Mouse (Mus musculus): ENCODE data around the gene Acsl5. TPM values are rescaled to one million over a fixed set of nuclear protein-coding genes. Genes with fewer than 3 reads are reported as not detected.

Acsl5 gene
- total and polyA plus RNA-seq, 3 experiments = 8.0 to 14.7 (median 12.5) TPM

- 75% methylated on average over 5 of the region's 5 CpGs for WGBS
- intact Hi-C loops (cut with DNase I) = loop anchor here (1.0 to 10.0 kb wide), 3 partner anchors 79 to 543 kb away; no protein-coding TSS in a partner anchor
- H3K27ac ChIP-seq = no peak overlapping the region
Observed at GRCm38 (mm10) chr19:55331776-55332175, 80.0 kb downstream of the Acsl5 start.

DNA sequence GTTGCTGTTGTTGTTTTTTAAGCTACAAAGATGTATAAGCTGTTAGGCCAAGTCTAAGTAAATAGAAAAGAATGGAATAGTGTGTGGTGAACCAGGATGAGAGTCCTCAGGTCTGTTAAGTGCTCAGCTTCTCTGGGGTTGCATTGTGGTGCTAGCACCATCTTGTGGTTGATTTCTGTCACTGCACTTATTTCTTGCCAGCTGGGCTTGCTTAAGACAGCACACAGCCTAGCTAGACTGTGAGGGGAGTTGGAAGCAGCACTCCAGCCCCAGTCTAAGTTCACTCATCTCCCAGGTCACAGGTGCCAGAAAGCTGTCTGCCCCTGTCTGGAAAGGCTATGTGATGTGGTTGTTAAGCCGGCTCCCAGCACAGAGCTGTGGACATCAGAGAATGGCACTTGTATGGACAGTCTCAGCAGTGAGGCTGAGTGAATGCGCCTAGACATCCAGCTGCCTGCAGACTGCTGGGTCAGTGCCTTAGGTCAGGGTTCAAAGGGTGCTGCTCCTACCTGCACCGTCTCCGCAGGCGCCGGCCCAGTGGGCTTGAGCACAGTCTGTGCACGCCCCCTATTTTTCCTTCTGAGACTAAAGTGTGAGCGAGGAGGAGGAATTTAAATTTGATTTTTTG, 81.0 kb downstream of the Acsl5 start:
- peaks cover 1% of the 10 kb centered on the region; the same call in 1 of the 2 replicates for H3K79me2 ChIP-seq (replicated peaks; ENCODE audit: control insufficient read depth, insufficient read depth, low read length)
- no peaks in the 10 kb centered on the region for H3K36me3 ChIP-seq (ENCODE audit: control insufficient read depth, insufficient read depth, low read length)
- H3K4me3 ChIP-seq = no peak overlapping the region
- peak; percentile 57 to 65 for DNase-seq
- TF ChIP-seq CTCF (IDR thresholded peaks at IDR 0.05) (no peak; the same call in none of the 2 replicates), EP300 (IDR thresholded peaks at IDR 0.05; ENCODE audit: insufficient read depth, low read depth, low read length) (no peak), POLR2A (IDR thresholded peaks at IDR 0.05; ENCODE audit: insufficient read depth, low read depth, low read length) (no peak)
- no peaks in the 10 kb centered on the region for H3K27me3 ChIP-seq (ENCODE audit: control insufficient read depth, insufficient read depth, low read length)
- 95% methylated on average over 8 of the region's 8 CpGs for WGBS
- H3K27ac ChIP-seq = no peak overlapping the region
- H3K4me1 ChIP-seq (ENCODE audit: control insufficient read depth, insufficient read depth, low read length) = no peaks in the 10 kb centered on the region
- intact Hi-C loops (cut with DNase I) = loop anchor here (1.0 to 10.0 kb wide), 3 partner anchors 78 to 542 kb away; no protein-coding TSS in a partner anchor
- H3K9ac ChIP-seq (ENCODE audit: low read depth, low read length) = no peak overlapping the region

More at GRCm38 (mm10) chr19:55331776-55332175, 80.0 kb downstream of the Acsl5 start:
- Histone ChIP-seq H3K9ac (ENCODE audit: low read depth, low read length) (no peak overlapping the region), H3K79me2 (replicated peaks; ENCODE audit: control insufficient read depth, insufficient read depth, low read length) (peaks cover 1% of the 10 kb centered on the region; the same call in 1 of the 2 replicates), H3K4me1 (ENCODE audit: control insufficient read depth, insufficient read depth, low read length) (no peaks in the 10 kb centered on the region), H3K27me3 (ENCODE audit: control insufficient read depth, insufficient read depth, low read length) (no peaks in the 10 kb centered on the region), H3K36me3 (ENCODE audit: control insufficient read depth, insufficient read depth, low read length) (no peaks in the 10 kb centered on the region), H3K4me3 (no peak overlapping the region)
- no peak for TF ChIP-seq EP300 (IDR thresholded peaks at IDR 0.05; ENCODE audit: insufficient read depth, low read depth, low read length)
- no peak for TF ChIP-seq POLR2A (IDR thresholded peaks at IDR 0.05; ENCODE audit: insufficient read depth, low read depth, low read length)
- no peak for TF ChIP-seq CTCF (IDR thresholded peaks at IDR 0.05)
- DNase-seq = no peak

DNA sequence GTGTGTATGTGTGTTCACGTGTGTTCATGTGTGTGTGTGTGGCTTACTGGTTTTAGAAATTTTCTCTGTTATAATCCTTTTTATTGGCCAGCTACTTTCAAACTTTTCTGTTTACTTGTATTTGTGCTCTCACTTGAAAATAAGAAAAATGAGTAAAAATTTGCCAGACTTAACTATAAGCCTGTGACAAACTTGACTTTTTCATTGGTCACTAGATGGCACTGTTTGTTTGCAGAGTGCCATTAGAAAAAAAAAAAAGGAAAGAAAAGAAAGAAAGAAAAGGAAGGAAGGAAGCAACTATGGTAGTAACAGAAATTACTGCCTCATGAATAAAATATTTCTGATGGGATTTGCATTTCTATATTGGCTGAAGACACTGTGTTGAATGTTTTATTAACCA, 84.1 kb downstream of the Acsl5 start:
- no peak overlapping the region for H3K27ac ChIP-seq
- no peak overlapping the region for H3K4me3 ChIP-seq
- no peaks in the 10 kb centered on the region for H3K27me3 ChIP-seq (ENCODE audit: control insufficient read depth, insufficient read depth, low read length)
- 97% methylated on average over 1 of the region's 1 CpGs for WGBS
- no peaks in the 10 kb centered on the region for H3K36me3 ChIP-seq (ENCODE audit: control insufficient read depth, insufficient read depth, low read length)
- H3K4me1 ChIP-seq (ENCODE audit: control insufficient read depth, insufficient read depth, low read length) = no peaks in the 10 kb centered on the region
- no peak for DNase-seq
- intact Hi-C loops (cut with DNase I) = loop anchor here (1.0 to 10.0 kb wide), 4 partner anchors 539 to 916 kb away; no protein-coding TSS in a partner anchor
- no peak overlapping the region for H3K9ac ChIP-seq (ENCODE audit: low read depth, low read length)
- no peak for TF ChIP-seq POLR2A (IDR thresholded peaks at IDR 0.05; ENCODE audit: insufficient read depth, low read depth, low read length)
- no peak for TF ChIP-seq EP300 (IDR thresholded peaks at IDR 0.05; ENCODE audit: insufficient read depth, low read depth, low read length)
- peak; percentile 81 for TF ChIP-seq CTCF (IDR thresholded peaks at IDR 0.05)
- H3K79me2 ChIP-seq (replicated peaks; ENCODE audit: control insufficient read depth, insufficient read depth, low read length) = peaks cover 1% of the 10 kb centered on the region; the same call in 1 of the 2 replicates

- H3K27me3 ChIP-seq (ENCODE audit: control insufficient read depth, insufficient read depth, low read length) = no peaks in the 10 kb centered on the region
- no peak overlapping the region for H3K9ac ChIP-seq (ENCODE audit: low read depth, low read length)
- intact Hi-C loops (cut with DNase I) = loop anchor here (1.0 to 10.0 kb wide), 4 partner anchors 538 to 916 kb away; no protein-coding TSS in a partner anchor
- DNase-seq = no peak
- no peak overlapping the region for H3K27ac ChIP-seq
- H3K4me1 ChIP-seq (ENCODE audit: control insufficient read depth, insufficient read depth, low read length) = no peaks in the 10 kb centered on the region
- TF ChIP-seq POLR2A (IDR thresholded peaks at IDR 0.05; ENCODE audit: insufficient read depth, low read depth, low read length) = no peak
- TF ChIP-seq CTCF (IDR thresholded peaks at IDR 0.05) = no peak
- TF ChIP-seq EP300 (IDR thresholded peaks at IDR 0.05; ENCODE audit: insufficient read depth, low read depth, low read length) = no peak
- H3K79me2 ChIP-seq (replicated peaks; ENCODE audit: control insufficient read depth, insufficient read depth, low read length) = peaks cover 1% of the 10 kb centered on the region; the same call in 1 of the 2 replicates
- H3K4me3 ChIP-seq = no peak overlapping the region
- no peaks in the 10 kb centered on the region for H3K36me3 ChIP-seq (ENCODE audit: control insufficient read depth, insufficient read depth, low read length)
- 90% methylated on average over 12 of the region's 12 CpGs for WGBS
Observed at GRCm38 (mm10) chr19:55336441-55336840, 84.7 kb downstream of the Acsl5 start.

DNA sequence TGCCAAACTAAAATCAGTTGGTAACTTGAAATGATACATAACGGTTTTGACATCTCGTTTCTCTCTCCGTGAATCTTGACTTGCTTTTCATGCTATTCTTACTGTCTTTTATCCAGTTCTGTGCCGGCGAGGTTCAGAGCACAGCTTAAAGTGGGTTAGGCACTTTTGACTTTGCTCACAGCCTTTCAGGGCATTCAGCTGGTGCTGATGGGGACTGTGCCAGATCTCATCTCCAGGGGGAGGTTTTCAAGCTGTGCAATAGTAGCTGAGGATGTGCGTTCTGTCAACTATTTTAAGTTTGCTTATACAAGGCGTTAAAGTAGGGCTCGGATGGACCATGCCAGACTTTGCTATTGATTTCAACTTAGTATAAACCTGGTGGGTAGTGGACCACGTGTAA, 85.3 kb downstream of the Acsl5 start:
- intact Hi-C loops (cut with DNase I) = loop anchor here (5.0 to 10.0 kb wide), 3 partner anchors 538 to 915 kb away; no protein-coding TSS in a partner anchor
- Histone ChIP-seq H3K27me3 (ENCODE audit: control insufficient read depth, insufficient read depth, low read length) (no peaks in the 10 kb centered on the region), H3K4me1 (ENCODE audit: control insufficient read depth, insufficient read depth, low read length) (no peaks in the 10 kb centered on the region), H3K9ac (ENCODE audit: low read depth, low read length) (no peak overlapping the region), H3K36me3 (ENCODE audit: control insufficient read depth, insufficient read depth, low read length) (no peaks in the 10 kb centered on the region), H3K4me3 (no peak overlapping the region), H3K79me2 (replicated peaks; ENCODE audit: control insufficient read depth, insufficient read depth, low read length) (peaks cover 1% of the 10 kb centered on the region; the same call in 1 of the 2 replicates), H3K27ac (no peak overlapping the region)
- no peak for DNase-seq
- no peak for TF ChIP-seq CTCF (IDR thresholded peaks at IDR 0.05)
- TF ChIP-seq POLR2A (IDR thresholded peaks at IDR 0.05; ENCODE audit: insufficient read depth, low read depth, low read length) = no peak
- TF ChIP-seq EP300 (IDR thresholded peaks at IDR 0.05; ENCODE audit: insufficient read depth, low read depth, low read length) = no peak
- 89% methylated on average over 9 of the region's 9 CpGs for WGBS

DNA sequence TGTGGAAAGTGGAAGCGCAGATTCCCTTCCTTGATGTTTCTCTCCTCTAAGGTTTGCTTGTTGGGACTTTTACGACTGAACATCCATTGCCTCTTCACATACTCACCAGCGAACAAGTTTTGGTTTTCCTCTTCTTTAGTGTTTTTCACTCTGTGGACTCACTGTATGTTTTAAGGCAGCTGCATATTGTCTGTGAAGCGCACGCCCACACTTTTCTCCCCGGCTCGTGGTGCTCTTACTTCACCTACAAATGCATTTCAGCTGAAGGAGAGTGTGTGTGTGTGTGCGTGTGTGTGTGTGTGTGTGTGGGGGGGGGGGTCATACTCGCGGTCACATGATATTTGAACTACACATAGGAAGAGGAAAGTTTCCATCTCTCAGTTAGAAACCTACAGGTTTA, 85.9 kb downstream of the Acsl5 start:
- no peak for TF ChIP-seq EP300 (IDR thresholded peaks at IDR 0.05; ENCODE audit: insufficient read depth, low read depth, low read length)

More for the DNA sequence above, 85.9 kb downstream of the Acsl5 start:
- intact Hi-C loops (cut with DNase I) = loop anchor here (5.0 to 10.0 kb wide), 3 partner anchors 537 to 915 kb away; no protein-coding TSS in a partner anchor
- Histone ChIP-seq H3K9ac (ENCODE audit: low read depth, low read length) (no peak overlapping the region), H3K27ac (no peak overlapping the region), H3K4me1 (ENCODE audit: control insufficient read depth, insufficient read depth, low read length) (no peaks in the 10 kb centered on the region), H3K4me3 (no peak overlapping the region), H3K79me2 (replicated peaks; ENCODE audit: control insufficient read depth, insufficient read depth, low read length) (peaks cover 1% of the 10 kb centered on the region; the same call in 1 of the 2 replicates), H3K27me3 (ENCODE audit: control insufficient read depth, insufficient read depth, low read length) (no peaks in the 10 kb centered on the region), H3K36me3 (ENCODE audit: control insufficient read depth, insufficient read depth, low read length) (no peaks in the 10 kb centered on the region)
- DNase-seq = no peak
- WGBS = 93% methylated on average over 10 of the region's 10 CpGs

All from heart, adult 2 months (tissue).